Mouse (Mus musculus): ENCODE results near the gene Myt1.

DNA sequence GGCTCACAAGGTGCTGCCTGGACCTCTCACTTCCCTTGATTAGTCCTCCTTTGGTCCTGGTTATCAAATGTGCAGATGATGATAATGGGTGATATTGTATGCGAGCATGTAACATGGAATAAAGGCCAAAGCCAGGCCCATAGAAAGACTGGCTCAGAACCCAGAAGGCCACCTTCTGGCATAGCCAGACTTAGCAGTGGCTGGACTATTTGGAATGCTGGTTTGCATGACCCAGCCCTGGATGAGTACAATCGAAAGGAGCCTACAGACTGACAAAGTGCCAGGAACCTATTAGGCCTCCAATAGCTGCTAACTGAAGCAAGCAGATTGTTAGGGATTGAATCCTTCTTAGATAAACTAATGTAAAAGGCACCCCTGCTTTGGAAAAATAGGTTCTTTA is 6.3 kb downstream of the Myt1 start:
- TF ChIP-seq GATA1 (IDR thresholded peaks at IDR 0.05; ENCODE audit: low read length) (no peak), TAL1 (IDR thresholded peaks at IDR 0.05; ENCODE audit: low read length) (no peak)

Measured in erythroblast, embryonic 14.5 days (primary cell).